Mouse (Mus musculus) right cerebral cortex, postnatal 10 days (tissue): ENCODE measurements around the gene Ank2.

ENCODE experiments used
- DNase-seq, 2 experiments: peaks; one replicate each; pipeline ENCODE4 v3.0.0; 2021; ENCODE audit warnings: low spot score in 2 of 2

The Ank2 gene

DNA sequence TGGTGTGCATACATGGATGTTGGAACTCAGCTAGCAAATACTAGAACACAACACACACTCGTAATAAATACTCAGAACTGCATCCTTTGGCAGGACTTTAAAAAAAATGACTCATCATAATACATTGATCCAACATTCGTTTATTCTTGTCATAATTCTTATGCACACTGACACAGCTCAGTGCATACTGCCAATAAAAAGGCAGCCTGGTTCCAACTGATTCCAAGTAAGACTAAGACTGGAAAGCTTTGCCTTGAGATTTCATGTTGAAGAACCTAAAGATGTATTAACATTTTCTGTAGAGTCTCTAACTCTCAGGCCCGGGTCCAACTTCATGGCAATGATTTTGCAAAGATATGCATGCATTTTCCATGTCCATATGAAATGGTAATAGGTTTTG lies 512.5 kb downstream of the Ank2 start:
- DNase-seq, result peak in 1 of 2 experiments; percentile 20

DNA sequence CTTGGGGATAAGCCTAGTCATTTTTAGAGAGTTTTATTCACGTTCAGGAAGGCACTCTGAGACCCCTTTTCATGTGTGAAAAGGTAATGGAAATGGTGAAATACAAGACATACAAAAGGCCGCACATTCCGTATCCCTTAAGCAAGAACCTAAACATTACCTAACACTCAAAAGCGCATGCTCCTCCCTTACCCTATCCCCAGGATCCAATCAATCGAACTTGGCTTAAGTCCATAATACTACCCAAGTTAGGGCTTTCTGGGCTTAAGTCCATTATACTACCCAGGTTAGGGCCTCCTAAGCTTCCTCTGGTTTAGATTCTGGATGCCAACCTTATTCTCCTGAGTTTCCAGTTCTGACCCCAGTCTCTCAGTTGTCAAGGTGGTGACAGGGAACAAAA lies 516.3 kb downstream of the Ank2 start:
- no peak for DNase-seq

GRCm38 (mm10) chr3:126981163-126981562 lies 518.0 kb downstream of the Ank2 start:
- no peak for DNase-seq

GRCm38 (mm10) chr3:126979635-126980034 lies 519.5 kb downstream of the Ank2 start:
- peak in 1 of 2 experiments; percentile 35 for DNase-seq

- peak; percentile 79 to 83 for DNase-seq
These were observed 520.3 kb downstream of the Ank2 start for GRCm38 (mm10) chr3:126978768-126979410.

DNA sequence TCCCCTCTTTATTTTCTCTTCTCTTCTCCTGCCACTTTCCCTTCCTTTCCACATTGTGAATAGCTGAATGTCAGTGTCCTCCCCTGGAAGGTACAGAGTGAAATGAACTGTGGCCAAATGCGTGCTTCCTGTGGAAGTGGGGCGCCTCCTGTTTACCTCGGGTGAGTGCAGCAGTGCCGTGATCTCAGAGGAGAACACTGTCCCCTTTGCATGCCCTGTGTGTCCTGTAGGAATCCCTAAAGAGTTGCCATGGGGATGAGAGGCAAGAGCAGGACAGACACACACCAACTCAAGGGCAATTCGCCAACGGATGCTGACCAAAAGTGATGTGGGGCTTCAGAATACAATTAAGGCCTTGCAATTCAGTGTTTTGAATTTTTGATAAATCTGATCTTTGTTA lies 521.8 kb downstream of the Ank2 start:
- DNase-seq, result peak in 1 of 2 experiments; percentile 52

- DNase-seq, result no peak
These were observed 522.4 kb downstream of the Ank2 start for GRCm38 (mm10) chr3:126976793-126977192.

GRCm38 (mm10) chr3:126975409-126975808 lies 523.7 kb downstream of the Ank2 start:
- no peak for DNase-seq

DNA sequence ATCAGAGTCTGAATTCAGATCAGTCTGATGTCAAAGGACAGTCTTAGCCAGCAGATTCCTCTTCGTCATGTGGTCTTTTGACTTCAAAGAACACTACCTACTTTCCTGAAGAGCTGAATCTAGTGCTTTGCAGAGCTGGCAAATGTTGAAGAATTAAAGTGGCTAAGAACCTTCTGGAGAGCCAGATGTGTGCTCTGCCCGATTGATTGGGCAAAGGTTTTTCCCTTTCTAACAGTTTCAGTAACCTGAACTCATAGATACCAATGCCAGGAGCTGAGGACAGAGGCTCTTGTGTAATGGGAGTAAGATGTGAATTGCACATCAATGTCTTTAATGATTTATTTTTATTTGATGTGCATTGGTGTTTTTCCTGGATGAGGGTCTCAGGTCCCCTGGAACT lies 525.6 kb downstream of the Ank2 start:
- no peak for DNase-seq

GRCm38 (mm10) chr3:126971531-126971930 lies 527.6 kb downstream of the Ank2 start:
- DNase-seq, result no peak

- no peak for DNase-seq
These were observed 530.4 kb downstream of the Ank2 start for GRCm38 (mm10) chr3:126968721-126969120.

DNA sequence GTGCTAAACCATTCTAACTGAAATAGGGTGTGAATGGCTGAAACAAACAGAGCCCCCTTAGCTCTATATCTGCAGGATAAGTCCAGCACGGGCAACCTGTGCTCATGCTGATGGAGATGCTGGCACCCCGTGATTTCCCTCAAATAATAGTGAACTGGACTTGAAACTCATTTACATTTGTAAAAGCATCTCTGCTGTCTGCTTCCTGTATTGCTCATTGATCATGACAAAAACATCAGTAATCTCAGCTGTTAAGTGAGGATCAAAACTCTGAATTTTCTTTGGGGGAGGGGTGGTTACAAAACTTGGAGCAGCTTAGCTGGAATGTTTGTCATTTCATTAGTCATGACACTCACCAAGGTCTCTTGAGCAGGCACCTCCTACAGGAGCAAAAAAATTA lies 533.4 kb downstream of the Ank2 start:
- DNase-seq, result no peak

- no peak for DNase-seq
These were observed 536.8 kb downstream of the Ank2 start for GRCm38 (mm10) chr3:126962326-126962725.

- DNase-seq, result no peak
These were observed 546.5 kb downstream of the Ank2 start for GRCm38 (mm10) chr3:126952698-126953097.

DNA sequence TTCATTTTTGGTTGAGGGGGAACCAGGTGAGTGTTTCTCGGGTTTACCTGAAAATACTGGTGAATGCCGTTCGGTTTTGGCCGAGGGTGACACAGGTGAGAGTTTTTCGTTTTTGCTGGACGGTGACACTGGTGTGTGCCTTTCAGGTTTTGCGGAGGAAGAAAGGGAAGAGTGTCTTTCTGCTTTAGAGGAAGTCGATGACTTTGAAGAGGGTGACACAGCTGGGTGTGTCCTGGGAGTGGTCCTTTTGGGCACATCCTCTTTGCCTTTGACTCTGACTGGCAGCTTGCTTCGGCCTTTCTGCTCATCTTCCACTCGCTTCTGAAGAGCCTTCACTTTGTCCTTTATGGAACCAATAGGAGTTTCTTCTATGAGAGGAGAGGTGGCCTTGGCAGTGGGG lies 552.6 kb downstream of the Ank2 start:
- no peak for DNase-seq

- no peak for DNase-seq
These were observed 554.3 kb downstream of the Ank2 start for GRCm38 (mm10) chr3:126944838-126945237.

- no peak for DNase-seq
These were observed 555.1 kb downstream of the Ank2 start for GRCm38 (mm10) chr3:126944081-126944480.

DNA sequence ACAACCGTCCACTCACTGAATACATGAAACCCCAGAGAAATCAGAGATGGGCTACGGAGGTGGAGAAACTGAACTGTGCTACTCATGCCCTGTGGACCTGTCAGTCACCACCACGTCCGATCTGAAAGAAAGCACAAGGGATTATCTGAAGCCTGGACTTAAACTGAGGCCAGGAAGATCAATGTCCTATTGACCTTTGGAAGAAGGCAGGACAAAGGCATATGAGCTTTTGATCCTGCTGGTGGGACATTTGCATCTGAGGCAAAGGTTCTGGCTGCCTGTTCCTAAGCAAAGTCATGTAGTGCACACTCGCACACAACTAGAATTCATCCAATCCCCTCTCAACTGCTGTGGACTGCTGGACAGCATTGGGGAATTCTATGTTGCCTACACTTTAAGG lies 558.7 kb downstream of the Ank2 start:
- DNase-seq, result no peak

- DNase-seq, result peak; percentile 60 to 62
These were observed 567.2 kb downstream of the Ank2 start for GRCm38 (mm10) chr3:126931884-126932506.

DNA sequence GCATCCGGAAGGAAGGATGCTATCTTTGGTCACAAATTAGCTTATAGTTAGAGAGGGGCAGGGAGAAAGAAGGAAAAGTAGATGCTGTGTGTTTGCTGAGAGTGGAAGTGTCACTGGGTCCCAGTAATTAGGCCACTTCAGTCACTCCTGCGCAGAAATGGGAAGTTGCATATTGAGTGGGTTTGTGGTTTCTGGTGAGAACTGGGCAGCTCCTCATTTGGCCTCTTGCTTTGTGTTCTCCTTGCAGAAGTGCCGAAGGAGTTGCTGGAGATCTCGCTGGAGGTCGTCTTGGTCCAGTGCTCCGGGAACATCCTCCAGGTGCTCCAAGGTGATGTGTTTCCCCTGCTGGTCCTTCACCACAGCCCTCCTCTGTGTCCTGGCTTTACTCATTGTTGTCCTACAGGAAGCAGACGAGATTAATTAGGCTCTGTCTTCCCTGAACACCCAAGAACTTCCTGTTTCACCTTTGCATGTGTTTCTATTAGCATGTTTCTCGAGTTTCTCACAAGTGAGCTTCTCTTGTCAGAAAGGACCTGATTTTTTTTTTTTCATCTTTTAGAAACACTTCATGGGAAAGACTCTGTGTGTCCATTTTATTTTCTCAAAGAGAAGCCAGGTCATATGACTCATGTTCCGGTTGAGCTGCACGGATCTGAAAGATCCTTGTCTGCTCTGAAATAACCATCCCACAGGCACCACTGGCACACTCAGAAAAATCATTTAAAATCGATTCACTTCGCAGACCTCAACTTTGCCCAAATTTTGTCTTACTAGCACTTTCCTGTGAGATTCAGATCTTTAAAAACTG lies 575.4 kb downstream of the Ank2 start:
- DNase-seq, result no peak

DNA sequence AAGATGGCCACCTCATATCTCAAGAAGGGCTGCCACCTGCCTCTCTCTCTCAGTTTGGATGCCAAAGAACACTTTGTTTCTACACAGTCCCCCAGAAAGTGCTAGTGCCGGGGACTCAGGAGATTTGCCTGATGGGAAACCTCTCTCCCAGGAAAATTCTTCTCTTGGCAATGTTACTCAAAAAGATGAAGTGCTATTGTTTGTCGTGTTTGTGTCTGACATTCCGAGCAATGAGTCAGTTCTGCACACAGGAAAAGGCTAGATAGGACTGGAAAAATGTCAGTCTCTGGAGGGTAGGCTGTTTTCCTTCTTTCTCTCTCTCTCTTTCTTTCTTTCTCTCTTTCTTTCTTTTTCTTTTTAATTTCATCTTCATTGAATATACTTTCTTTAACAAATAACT lies 577.2 kb downstream of the Ank2 start:
- no peak for DNase-seq

- DNase-seq, result no peak
These were observed 578.9 kb downstream of the Ank2 start for GRCm38 (mm10) chr3:126920296-126920695.
